21 mouse cellular contexts compared by ENCODE assay signal in genomic region chr10:96628913-96629199, GRCm38 (mm10). TPM values are rescaled to one million over a fixed set of nuclear protein-coding genes. Genes with fewer than 3 reads are reported as not detected.
A peak's percentile ranks its signal among the peaks of the same experiment; 100 is the strongest.
DNase-seq lines count a peak whose midpoint lies in the region; ATAC-seq and TF ChIP-seq lines count a peak whose summit lies in the region.
"Had no signal": no experiment of that assay in that cellular context is flagged by ENCODE, and none has a peak within 500 bp of the region (broad histone marks: within the 10 kb centered on the region; RNA-seq: fewer than 3 reads in every experiment).

No protein-coding gene starts in this region.

- ATAC-seq in megakaryocyte, adult 5-6 weeks (ENCODE audit: poor library complexity, severe bottlenecking): peak; percentile 53

- no peaks in the 10 kb centered on the region for H3K9me3 ChIP-seq in midbrain, embryonic 10.5 days (replicated peaks)
- H3K9me3 ChIP-seq: forebrain, embryonic 10.5 days; heart, embryonic 15.5 days; hindbrain, embryonic 15.5 days; kidney, embryonic 15.5 days; liver, embryonic 13.5 days; neural tube, embryonic 15.5 days had no signal

- peaks cover 30% of the 10 kb centered on the region for H3K4me1 ChIP-seq in spleen, adult 2 months (ENCODE audit: control insufficient read depth, insufficient read depth, insufficient read length)
- H3K4me1 ChIP-seq in small intestine, adult 2 months (ENCODE audit: control insufficient read depth, insufficient read depth, insufficient read length, low read length): peaks cover 16% of the 10 kb centered on the region
- H3K4me1 ChIP-seq in midbrain, embryonic 10.5 days: peaks cover 32% of the 10 kb centered on the region; the same call in 1 of the 2 replicates

- 0 out of 2 replicates have a peak overlapping the region, but pooled peaks have one; percentile 28 for H3K27ac ChIP-seq in spleen, adult 2 months (ENCODE audit: insufficient read depth, low read length)
- H3K27ac ChIP-seq in small intestine, adult 2 months (ENCODE audit: insufficient read depth, low read depth, low read length): peak overlapping the region; percentile 7
- H3K27ac ChIP-seq in midbrain, embryonic 10.5 days (replicated peaks): no peak overlapping the region
- H3K27ac ChIP-seq: forebrain, embryonic 10.5 days; heart, embryonic 15.5 days; hindbrain, embryonic 15.5 days; left cerebral cortex, adult 2 months; liver, embryonic 13.5 days; neural tube, embryonic 15.5 days had no signal

- 73% methylated on average over 7 of the region's 7 CpGs for WGBS in spleen, adult 2 months
- WGBS in small intestine, adult 2 months: 78% methylated on average over 7 of the region's 7 CpGs
- 93% methylated on average over 7 of the region's 7 CpGs for WGBS in midbrain, embryonic 10.5 days

- no peak overlapping the region for H3K4me3 ChIP-seq in spleen, adult 2 months (ENCODE audit: extremely low read depth, insufficient read depth, insufficient read length)
- no peak overlapping the region for H3K4me3 ChIP-seq in small intestine, adult 2 months (ENCODE audit: low read depth, low read length)
- no peak overlapping the region for H3K4me3 ChIP-seq in midbrain, embryonic 10.5 days
- H3K4me3 ChIP-seq: forebrain, embryonic 10.5 days; heart, embryonic 15.5 days; hindbrain, embryonic 15.5 days; kidney, embryonic 15.5 days; left cerebral cortex, adult 2 months; liver, embryonic 13.5 days; neural tube, embryonic 15.5 days had no signal

- no peaks in the 10 kb centered on the region for H3K27me3 ChIP-seq in spleen, adult 2 months (ENCODE audit: control insufficient read depth, insufficient read depth, low read length)
- H3K27me3 ChIP-seq in small intestine, adult 2 months (ENCODE audit: control insufficient read depth, insufficient read depth, low read length): no peaks in the 10 kb centered on the region
- no peaks in the 10 kb centered on the region for H3K27me3 ChIP-seq in midbrain, embryonic 10.5 days (ENCODE audit: low read depth, poor library complexity, severe bottlenecking)
- H3K27me3 ChIP-seq: heart, embryonic 15.5 days; hindbrain, embryonic 15.5 days; kidney, embryonic 15.5 days; liver, embryonic 13.5 days; neural tube, embryonic 15.5 days had no signal

- no peak for DNase-seq in spleen, adult 2 months (ENCODE audit: low read depth in 1 of 2, low spot score in 2 of 2)
- DNase-seq in spleen, adult 18-20 months: no peak
- no peak for DNase-seq in yolk sac, embryonic 10.5 days (ENCODE audit: low spot score)
- no peak for DNase-seq in midbrain, embryonic 10.5 days (ENCODE audit: low spot score)
- no peak for DNase-seq in lung, postnatal 4 days
- DNase-seq: B cell, adult 2 months; gastrocnemius, postnatal 36 days; heart, postnatal 4 days; kidney, postnatal 36 days; layer of hippocampus, adult 9-11 months; liver, embryonic 13.5 days; lung, adult 2 months; right cerebral cortex, postnatal 14 days had no signal

- no peak for TF ChIP-seq CTCF in spleen, adult 2 months (IDR thresholded peaks at IDR 0.05; ENCODE audit: extremely low read depth, insufficient read depth, insufficient read length, insufficient replicate concordance)
- no peak for TF ChIP-seq CTCF in small intestine, adult 2 months (IDR thresholded peaks at IDR 0.05; ENCODE audit: extremely low read depth, insufficient read length, insufficient replicate concordance, low read depth, low read length)

- peaks cover 8% of the 10 kb centered on the region for H3K36me3 ChIP-seq in spleen, adult 2 months (ENCODE audit: control insufficient read depth, insufficient read depth, low read length)
- peaks cover 10% of the 10 kb centered on the region; the same call in 1 of the 2 replicates for H3K36me3 ChIP-seq in small intestine, adult 2 months (ENCODE audit: control insufficient read depth, insufficient read depth, low read length)
- peaks cover 79% of the 10 kb centered on the region for H3K36me3 ChIP-seq in midbrain, embryonic 10.5 days
- H3K36me3 ChIP-seq: liver, embryonic 13.5 days; neural tube, embryonic 15.5 days had no signal

- no peak for TF ChIP-seq POLR2A in spleen, adult 2 months (IDR thresholded peaks at IDR 0.05; ENCODE audit: low read depth, low read length)
- TF ChIP-seq POLR2A in small intestine, adult 2 months (IDR thresholded peaks at IDR 0.05; ENCODE audit: low read depth, low read length): no peak

RNA-seq across cellular contexts. Expression of gene Btg1, which starts 12.1 kb away (rescaled TPM):
- 139 and 152 TPM in 2 replicates for polyA plus RNA-seq in spleen, adult 2 months (2012; rRNA removed)
- 146 and 153 TPM in 2 replicates for total RNA-seq in megakaryocyte, adult 5-6 weeks (2015)
- 157 and 197 TPM in 2 replicates for total RNA-seq in megakaryocyte, adult 5-6 weeks (2017)
- polyA plus RNA-seq in small intestine, adult 2 months (2012; rRNA removed): 8.3 and 32.7 TPM in 2 replicates
- polyA plus RNA-seq in midbrain, embryonic 10.5 days (2016; fragmentation: Nextera tagmentation; extraction: Ambion mirVana): 30.5 and 38.9 TPM in 2 replicates
